Mouse (Mus musculus) kidney, postnatal 0 days (tissue): ENCODE results near the gene Hist2h2ac. TPM values are rescaled to one million over a fixed set of nuclear protein-coding genes. Genes with fewer than 3 reads are reported as not detected.

Experiments used
- ATAC-seq: fragments of 200-750 bp; cut with Nextera tagmentation; replicated peaks from 2 replicates; pipeline ENCODE4 v1.8.0; 2017; ENCODE audit warnings: low read depth, moderate number of reproducible peaks, moderate TSS enrichment, moderate library complexity; ENCODE audit not compliant: low FRiP score
- DNase-seq: peaks from one replicate; pipeline ENCODE4 v3.0.0-alpha.2; 2016; ENCODE audit warnings: low spot score
- H3K27ac ChIP-seq: fragments of 300-500 bp; sonication (generic); 2 replicates; pipeline ENCODE4 v1.5.1; 2014; ENCODE audit warnings: mild to moderate bottlenecking
- H3K27me3 ChIP-seq: fragments of 300-500 bp; sonication (generic); 2 replicates; pipeline ENCODE4 v1.6.1; 2014; ENCODE audit warnings: low read length, mixed read lengths; ENCODE audit not compliant: insufficient read depth
- H3K36me3 ChIP-seq: fragments of 300-500 bp; sonication (generic); 2 replicates; pipeline ENCODE4 v1.6.1; 2014; ENCODE audit warnings: low read length, mixed read lengths; ENCODE audit not compliant: insufficient read depth
- H3K4me1 ChIP-seq: fragments of 300-500 bp; sonication (generic); replicated peaks from 2 replicates; pipeline ENCODE4 v1.6.1; 2014; ENCODE audit warnings: antibody characterized with exemption, low read length, mixed read lengths; ENCODE audit not compliant: insufficient read depth
- H3K4me2 ChIP-seq: fragments of 300-500 bp; sonication (generic); 2 replicates; pipeline ENCODE4 v1.6.1; 2014; ENCODE audit warnings: mild to moderate bottlenecking, low read length, moderate library complexity, mixed read lengths
- H3K4me3 ChIP-seq: fragments of 300-500 bp; sonication (generic); replicated peaks from 2 replicates; pipeline ENCODE4 v1.5.1; 2014; ENCODE audit warnings: low read depth, low read length
- H3K9ac ChIP-seq: fragments of 300-500 bp; sonication (generic); 2 replicates; pipeline ENCODE4 v1.6.1; 2014; ENCODE audit warnings: low read depth, low read length
- H3K9me3 ChIP-seq: fragments of 300-500 bp; sonication (generic); replicated peaks from 2 replicates; pipeline ENCODE4 v1.6.1; 2016; ENCODE audit warnings: low read length, inconsistent platforms, mixed read lengths
- CTCF ChIP-seq: IDR thresholded peaks from 2 replicates; pipeline ENCODE4 v1.5.1; 2016; ENCODE audit warnings: antibody characterized with exemption, low read depth, mild to moderate bottlenecking, moderate library complexity
- WGBS: fragments of 180-500 bp; shearing (Covaris S2); extraction: QIAGEN DNeasy Blood & Tissue Kit; methylation state at CpG from one replicate; pipeline ENCODE4 v1.1.7; 2014; 5-methylcytosine and 5-hydroxymethylcytosine counted together
- polyA plus RNA-seq: library from polyadenylated mRNA; unstranded; fragments of >200 nt; fragmentation: Nextera tagmentation; extraction: Ambion mirVana; gene quantifications from 2 replicates; pipeline ENCODE4 v1.2.1, GENCODE M21; 2015

Hist2h2ac gene
- polyA plus RNA-seq, 1 experiment from 2014 or later: 7.5 TPM

- no peak for ATAC-seq
- Histone ChIP-seq H3K4me2 (peak overlapping the region; percentile 82), H3K36me3 (peaks cover 9% of the 10 kb centered on the region), H3K4me3 (no peak overlapping the region), H3K9ac (no peak overlapping the region), H3K4me1 (peaks cover 15% of the 10 kb centered on the region; the same call in 1 of the 2 replicates), H3K27ac (peak overlapping the region; percentile 15; the same call in 1 of the 2 replicates), H3K27me3 (no peaks in the 10 kb centered on the region), H3K9me3 (no peaks in the 10 kb centered on the region)
- DNase-seq: peak; percentile 41
- 12% methylated on average over 4 of the region's 4 CpGs for WGBS
- TF ChIP-seq CTCF: no peak
Observed at GRCm38 (mm10) chr3:96182382-96182776, 38.3 kb downstream of the Hist2h2ac start.

DNA sequence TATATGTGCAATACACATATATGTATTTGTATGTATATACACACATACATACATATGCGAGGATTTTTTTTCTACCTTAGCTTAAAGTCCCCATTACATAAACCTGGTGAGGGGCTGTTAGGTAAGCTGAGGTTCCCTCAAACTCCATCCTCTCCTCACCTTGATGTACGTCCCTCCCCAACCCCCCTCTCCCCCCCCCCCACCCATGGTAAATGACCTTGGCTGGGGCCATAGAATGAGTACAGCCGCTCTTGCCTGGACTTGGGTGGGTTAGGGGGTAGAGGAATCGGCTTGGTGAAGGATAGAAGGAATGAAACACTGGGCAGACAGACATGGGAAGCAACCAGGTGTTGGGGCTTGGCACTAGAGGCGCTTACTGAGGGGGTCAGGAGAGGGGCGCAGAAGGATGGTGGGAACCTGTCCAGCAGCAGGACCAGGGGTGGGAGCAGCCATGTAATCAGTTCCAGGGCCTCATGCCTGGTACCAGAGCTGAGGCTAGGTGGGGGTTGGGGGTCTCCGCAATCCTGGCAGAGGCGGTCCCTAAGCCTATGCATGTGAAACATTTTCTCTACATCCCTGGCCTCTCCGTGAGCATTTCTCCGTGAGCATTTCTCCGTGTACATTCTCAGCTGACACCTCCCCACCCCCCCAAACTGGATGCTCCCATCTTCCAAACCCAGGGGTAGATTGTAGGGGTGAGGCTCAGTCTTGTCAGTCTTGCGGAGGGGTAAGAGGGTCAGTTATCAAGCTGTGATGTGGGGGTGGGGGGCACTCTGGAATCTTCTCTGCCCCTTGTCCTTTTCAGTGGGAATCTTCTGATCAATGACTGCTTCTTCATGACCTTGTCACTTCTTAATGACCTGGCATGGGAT, 38.9 kb downstream of the Hist2h2ac start:
- WGBS: 37% methylated on average over 12 of the region's 12 CpGs
- ATAC-seq: peak; percentile 30; the same call in 1 of the 2 replicates
- H3K27ac ChIP-seq: peak overlapping the region; percentile 15; the same call in 1 of the 2 replicates

GRCm38 (mm10) chr3:96180727-96181477, 39.8 kb downstream of the Hist2h2ac start, which contains the start of gene Sv2a:
Gene Sv2a, plus strand, starts transcription at chr3:96181151.
- ATAC-seq (peak; percentile 57), DNase-seq (peak; percentile 59)
- Histone ChIP-seq H3K36me3 (peaks cover 20% of the 10 kb centered on the region), H3K27ac (peak within 1 kb of the TSS; percentile 15; the same call in 1 of the 2 replicates), H3K9me3 (no peaks in the 10 kb centered on the region), H3K4me2 (peak within 1 kb of the TSS; percentile 82), H3K27me3 (no peaks in the 10 kb centered on the region), H3K4me1 (peaks cover 15% of the 10 kb centered on the region; the same call in 1 of the 2 replicates), H3K4me3 (peak within 1 kb of the TSS; percentile 56), H3K9ac (peak within 1 kb of the TSS; percentile 65)
- TF ChIP-seq CTCF: no peak
- WGBS: 2% methylated on average over 18 of the region's 23 CpGs

More for the DNA sequence above, 38.9 kb downstream of the Hist2h2ac start:
- no peak for DNase-seq
- Histone ChIP-seq H3K4me2 (peak overlapping the region; percentile 82), H3K4me1 (peaks cover 15% of the 10 kb centered on the region; the same call in 1 of the 2 replicates), H3K4me3 (peak overlapping the region; percentile 56), H3K9ac (peak overlapping the region; percentile 42), H3K9me3 (no peaks in the 10 kb centered on the region), H3K36me3 (peaks cover 12% of the 10 kb centered on the region), H3K27me3 (no peaks in the 10 kb centered on the region)
- no peak for TF ChIP-seq CTCF

GRCm38 (mm10) chr3:96179531-96179930, 41.1 kb downstream of the Hist2h2ac start:
- DNase-seq (no peak), ATAC-seq (no peak)
- Histone ChIP-seq H3K4me3 (no peak overlapping the region), H3K27ac (no peak overlapping the region), H3K9ac (no peak overlapping the region), H3K4me2 (no peak overlapping the region), H3K36me3 (peaks cover 31% of the 10 kb centered on the region), H3K27me3 (no peaks in the 10 kb centered on the region), H3K4me1 (peaks cover 15% of the 10 kb centered on the region; the same call in 1 of the 2 replicates), H3K9me3 (no peaks in the 10 kb centered on the region)
- TF ChIP-seq CTCF: no peak
- WGBS: 59% methylated on average over 4 of the region's 4 CpGs

GRCm38 (mm10) chr3:96178902-96179301, 41.8 kb downstream of the Hist2h2ac start:
- H3K9ac ChIP-seq: no peak overlapping the region
- peaks cover 20% of the 10 kb centered on the region; the same call in 1 of the 2 replicates for H3K4me1 ChIP-seq
- H3K27me3 ChIP-seq: no peaks in the 10 kb centered on the region
- peaks cover 34% of the 10 kb centered on the region for H3K36me3 ChIP-seq
- no peak for TF ChIP-seq CTCF
- WGBS: 86% methylated on average over 2 of the region's 2 CpGs
- DNase-seq (no peak), ATAC-seq (no peak)
- no peak overlapping the region for H3K27ac ChIP-seq
- H3K4me3 ChIP-seq: no peak overlapping the region
- H3K9me3 ChIP-seq: no peaks in the 10 kb centered on the region
- no peak overlapping the region for H3K4me2 ChIP-seq

DNA sequence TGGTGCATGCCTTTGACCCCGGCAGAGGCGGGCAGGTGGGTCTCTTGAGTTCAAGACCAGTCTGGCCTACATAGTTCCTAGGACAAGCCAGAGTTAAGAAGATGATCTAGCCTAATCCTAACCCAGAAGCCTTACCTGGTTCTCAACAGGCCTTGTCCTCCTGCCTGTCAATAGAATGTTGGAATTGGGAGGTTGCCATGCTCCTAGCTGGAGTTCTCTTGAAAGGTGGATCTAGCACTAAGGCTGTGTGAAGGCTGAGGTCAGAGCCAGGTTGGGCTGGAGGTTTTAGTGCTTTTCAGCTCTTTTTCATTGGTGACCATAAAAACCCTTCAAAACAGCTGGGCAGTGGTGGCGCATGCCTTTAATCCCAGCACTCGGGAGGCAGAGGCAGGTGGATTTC, 42.3 kb downstream of the Hist2h2ac start:
- 96% methylated on average over 4 of the region's 4 CpGs for WGBS

More for the DNA sequence above, 42.3 kb downstream of the Hist2h2ac start:
- Histone ChIP-seq H3K27me3 (no peaks in the 10 kb centered on the region), H3K4me3 (no peak overlapping the region), H3K4me1 (peaks cover 20% of the 10 kb centered on the region; the same call in 1 of the 2 replicates), H3K9me3 (no peaks in the 10 kb centered on the region), H3K36me3 (peaks cover 34% of the 10 kb centered on the region), H3K27ac (no peak overlapping the region), H3K9ac (no peak overlapping the region), H3K4me2 (no peak overlapping the region)
- no peak for TF ChIP-seq CTCF
- DNase-seq: no peak
- no peak for ATAC-seq
